Mouse (Mus musculus): Measurements from ENCODE around the gene Sigirr. TPM values are rescaled to one million over a fixed set of nuclear protein-coding genes. Genes with fewer than 3 reads are reported as not detected.

Gene Sigirr
- polyA plus RNA-seq, 1 experiment from 2014 or later: 3.5 TPM

- Histone ChIP-seq H3K4me3 (peak overlapping the region; percentile 48), H3K4me1 (peaks cover 17% of the 10 kb centered on the region), H3K4me2 (peak overlapping the region; percentile 80), H3K9ac (peak overlapping the region; percentile 62; the same call in 1 of the 2 replicates), H3K27me3 (replicated peaks) (peaks cover 7% of the 10 kb centered on the region; the same call in 1 of the 2 replicates), H3K36me3 (no peaks in the 10 kb centered on the region), H3K27ac (replicated peaks) (peak overlapping the region; percentile 86), H3K9me3 (no peaks in the 10 kb centered on the region)
- ATAC-seq (ENCODE audit: extremely low read depth, insufficient number of reproducible peaks, low FRiP score, low TSS enrichment): no peak
- WGBS: 55% methylated on average over 6 of the region's 6 CpGs
Measured at GRCm38 (mm10) chr7:141046931-141047580, 53.3 kb downstream of the Sigirr start.

GRCm38 (mm10) chr7:141042539-141042938 lies 57.8 kb downstream of the Sigirr start:
- H3K27ac ChIP-seq (replicated peaks): no peak overlapping the region
- ATAC-seq (ENCODE audit: extremely low read depth, insufficient number of reproducible peaks, low FRiP score, low TSS enrichment): no peak
- 42% methylated on average over 4 of the region's 4 CpGs for WGBS
- H3K4me3 ChIP-seq: no peak overlapping the region
- H3K36me3 ChIP-seq: no peaks in the 10 kb centered on the region
- peaks cover 3% of the 10 kb centered on the region for H3K27me3 ChIP-seq (replicated peaks)
- no peak overlapping the region for H3K4me2 ChIP-seq
- H3K9ac ChIP-seq: no peak overlapping the region
- peaks cover 22% of the 10 kb centered on the region for H3K4me1 ChIP-seq
- H3K9me3 ChIP-seq: no peaks in the 10 kb centered on the region

GRCm38 (mm10) chr7:141041661-141042060 lies 58.7 kb downstream of the Sigirr start:
- Histone ChIP-seq H3K4me1 (peaks cover 14% of the 10 kb centered on the region; the same call in 1 of the 2 replicates), H3K9me3 (no peaks in the 10 kb centered on the region), H3K4me3 (no peak overlapping the region), H3K27ac (replicated peaks) (peak overlapping the region; percentile 86), H3K36me3 (no peaks in the 10 kb centered on the region), H3K4me2 (peak overlapping the region; percentile 30), H3K9ac (peak overlapping the region; percentile 56), H3K27me3 (replicated peaks) (peaks cover 3% of the 10 kb centered on the region)
- ATAC-seq (ENCODE audit: extremely low read depth, insufficient number of reproducible peaks, low FRiP score, low TSS enrichment): peak; percentile 74
- 16% methylated on average over 5 of the region's 5 CpGs for WGBS

Other genes starting within 250 kb of the Sigirr start
- gene Gm45785, start 244.2 kb downstream of the Sigirr start, polyA plus RNA-seq (2015; fragmentation: Nextera tagmentation; extraction: Ambion mirVana): not detected in 2 replicates
- gene Ric8a, start 243.6 kb downstream of the Sigirr start, polyA plus RNA-seq (2015; fragmentation: Nextera tagmentation; extraction: Ambion mirVana): 40.1 and 46.2 TPM in 2 replicates
- gene Bet1l, start 243.0 kb downstream of the Sigirr start, polyA plus RNA-seq (2015; fragmentation: Nextera tagmentation; extraction: Ambion mirVana): 28.6 and 29.0 TPM in 2 replicates
- gene Psmd13, start 218.6 kb downstream of the Sigirr start, polyA plus RNA-seq (2015; fragmentation: Nextera tagmentation; extraction: Ambion mirVana): 164 and 190 TPM in 2 replicates
- 40.7 and 48.7 TPM in 2 replicates for gene Sirt3, start 218.3 kb downstream of the Sigirr start, polyA plus RNA-seq (2015; fragmentation: Nextera tagmentation; extraction: Ambion mirVana)
- gene Cox8b, start 200.1 kb downstream of the Sigirr start, polyA plus RNA-seq (2015; fragmentation: Nextera tagmentation; extraction: Ambion mirVana): 142 and 148 TPM in 2 replicates
- 0.05 and 0.20 TPM in 2 replicates for gene Nlrp6, start 179.7 kb downstream of the Sigirr start, polyA plus RNA-seq (2015; fragmentation: Nextera tagmentation; extraction: Ambion mirVana)
- gene Pgghg, start 159.2 kb downstream of the Sigirr start, polyA plus RNA-seq (2015; fragmentation: Nextera tagmentation; extraction: Ambion mirVana): 13.1 and 13.8 TPM in 2 replicates
- gene Ifitm5, start 150.3 kb downstream of the Sigirr start, polyA plus RNA-seq (2015; fragmentation: Nextera tagmentation; extraction: Ambion mirVana): 1.2 TPM in 2 replicates
- gene Gm45717, start 144.6 kb downstream of the Sigirr start, polyA plus RNA-seq (2015; fragmentation: Nextera tagmentation; extraction: Ambion mirVana): not detected in 2 replicates
- 505 and 535 TPM in 2 replicates for gene Ifitm2, start 144.6 kb downstream of the Sigirr start, polyA plus RNA-seq (2015; fragmentation: Nextera tagmentation; extraction: Ambion mirVana)
- gene Ifitm1, start 133.4 kb downstream of the Sigirr start, polyA plus RNA-seq (2015; fragmentation: Nextera tagmentation; extraction: Ambion mirVana): 9.7 and 15.9 TPM in 2 replicates
- gene Ifitm3, start 89.8 kb downstream of the Sigirr start, polyA plus RNA-seq (2015; fragmentation: Nextera tagmentation; extraction: Ambion mirVana): 73.2 and 78.1 TPM in 2 replicates
- gene Ifitm6, start 82.6 kb downstream of the Sigirr start, polyA plus RNA-seq (2015; fragmentation: Nextera tagmentation; extraction: Ambion mirVana): 0.24 and 0.31 TPM in 2 replicates
- not detected in 2 replicates for gene Gm17387, start 71.4 kb downstream of the Sigirr start, polyA plus RNA-seq (2015; fragmentation: Nextera tagmentation; extraction: Ambion mirVana)
- gene B4galnt4, start 39.5 kb downstream of the Sigirr start, polyA plus RNA-seq (2015; fragmentation: Nextera tagmentation; extraction: Ambion mirVana): 1.6 and 2.7 TPM in 2 replicates
- 0.31 and 0.72 TPM in 2 replicates for gene Pkp3, start 22.4 kb downstream of the Sigirr start, polyA plus RNA-seq (2015; fragmentation: Nextera tagmentation; extraction: Ambion mirVana)
- gene Ano9, start 17.2 kb upstream of the Sigirr start, polyA plus RNA-seq (2015; fragmentation: Nextera tagmentation; extraction: Ambion mirVana): 0.21 and 0.23 TPM in 2 replicates
- gene Ptdss2, start 21.8 kb upstream of the Sigirr start, polyA plus RNA-seq (2015; fragmentation: Nextera tagmentation; extraction: Ambion mirVana): 57.9 and 66.4 TPM in 2 replicates
- 92.2 and 102 TPM in 2 replicates for gene Rnh1, start 72.3 kb upstream of the Sigirr start, polyA plus RNA-seq (2015; fragmentation: Nextera tagmentation; extraction: Ambion mirVana)
- gene Hras, start 93.4 kb upstream of the Sigirr start, polyA plus RNA-seq (2015; fragmentation: Nextera tagmentation; extraction: Ambion mirVana): 67.5 and 90.7 TPM in 2 replicates
- 3.1 and 3.3 TPM in 2 replicates for gene Lrrc56, start 93.6 kb upstream of the Sigirr start, polyA plus RNA-seq (2015; fragmentation: Nextera tagmentation; extraction: Ambion mirVana)
- 0.56 and 0.72 TPM in 2 replicates for gene Lmntd2, start 113.5 kb upstream of the Sigirr start, polyA plus RNA-seq (2015; fragmentation: Nextera tagmentation; extraction: Ambion mirVana)
- 15.1 and 15.3 TPM in 2 replicates for gene Rassf7, start 115.3 kb upstream of the Sigirr start, polyA plus RNA-seq (2015; fragmentation: Nextera tagmentation; extraction: Ambion mirVana)
- gene Phrf1, start 128.2 kb upstream of the Sigirr start, polyA plus RNA-seq (2015; fragmentation: Nextera tagmentation; extraction: Ambion mirVana): 43.5 and 46.2 TPM in 2 replicates
- 3.4 and 4.2 TPM in 2 replicates for gene Irf7, start 165.9 kb upstream of the Sigirr start, polyA plus RNA-seq (2015; fragmentation: Nextera tagmentation; extraction: Ambion mirVana)
- gene Cdhr5, start 176.2 kb upstream of the Sigirr start, polyA plus RNA-seq (2015; fragmentation: Nextera tagmentation; extraction: Ambion mirVana): not detected in 2 replicates
- gene Sct, start 178.6 kb upstream of the Sigirr start, polyA plus RNA-seq (2015; fragmentation: Nextera tagmentation; extraction: Ambion mirVana): 0.88 and 1.5 TPM in 2 replicates
- gene Drd4, start 191.4 kb upstream of the Sigirr start, polyA plus RNA-seq (2015; fragmentation: Nextera tagmentation; extraction: Ambion mirVana): 0.05 TPM in 1 of 2 replicates, not detected in the other
- gene Deaf1, start 227.1 kb upstream of the Sigirr start, polyA plus RNA-seq (2015; fragmentation: Nextera tagmentation; extraction: Ambion mirVana): 35.5 and 37.4 TPM in 2 replicates
- gene Tmem80, start 227.2 kb upstream of the Sigirr start, polyA plus RNA-seq (2015; fragmentation: Nextera tagmentation; extraction: Ambion mirVana): 33.2 and 39.9 TPM in 2 replicates
- 1.4 TPM in 2 replicates for gene Eps8l2, start 238.3 kb upstream of the Sigirr start, polyA plus RNA-seq (2015; fragmentation: Nextera tagmentation; extraction: Ambion mirVana)

Measured in heart, embryonic 13.5 days (tissue).